Mouse (Mus musculus) liver, adult 2 months (tissue): ENCODE results near the gene Cnot9. TPM values are rescaled to one million over a fixed set of nuclear protein-coding genes. Genes with fewer than 3 reads are reported as not detected.
A peak's percentile ranks its signal among the peaks of the same experiment; 100 is the strongest.

Experiments used
- DNase-seq: peaks from one replicate; pipeline ENCODE4 v3.0.0-alpha.2; 2011; ENCODE audit warnings: low read depth, low spot score; ENCODE audit errors: extremely low read depth
- H3K27ac ChIP-seq: fragments of 200-500 bp; replicated peaks from 2 replicates; pipeline ENCODE4 v1.5.1; 2012; ENCODE audit warnings: low read depth, mild to moderate bottlenecking, control low read depth, inconsistent platforms, low read length; ENCODE audit not compliant: insufficient read depth
- H3K27me3 ChIP-seq: fragments of 200-500 bp; 2 replicates; pipeline ENCODE4 v1.6.1; 2012; ENCODE audit warnings: mild to moderate bottlenecking, moderate library complexity, low read length, inconsistent platforms; ENCODE audit not compliant: control insufficient read depth, insufficient read depth
- H3K36me3 ChIP-seq: fragments of 200-500 bp; 2 replicates; pipeline ENCODE4 v1.6.1; 2012; ENCODE audit warnings: low read length, inconsistent platforms; ENCODE audit not compliant: control insufficient read depth, insufficient read depth
- H3K4me1 ChIP-seq: fragments of 200-500 bp; 2 replicates; pipeline ENCODE4 v1.6.1; 2011; ENCODE audit warnings: low read length; ENCODE audit not compliant: control insufficient read depth, insufficient read depth
- H3K4me3 ChIP-seq: fragments of 200-500 bp; 2 replicates; pipeline ENCODE4 v1.5.1; 2011; ENCODE audit warnings: low read depth, mild to moderate bottlenecking, control low read depth, low read length, moderate library complexity; ENCODE audit not compliant: insufficient read depth
- H3K79me2 ChIP-seq: fragments of 200-500 bp; 2 replicates; pipeline ENCODE4 v1.6.1; 2012; ENCODE audit warnings: inconsistent platforms, mild to moderate bottlenecking, low read length, moderate library complexity; ENCODE audit not compliant: control insufficient read depth, insufficient read depth
- H3K9ac ChIP-seq: fragments of 200-500 bp; 2 replicates; pipeline ENCODE4 v1.6.1; 2012; ENCODE audit warnings: low read depth, mild to moderate bottlenecking, control low read depth, inconsistent platforms, low read length
- CTCF ChIP-seq: fragments of 200-500 bp; IDR thresholded peaks from 2 replicates; pipeline ENCODE4 v1.5.1; 2011; ENCODE audit warnings: low read depth, low read length, control low read depth
- POLR2A ChIP-seq: fragments of 200-500 bp; IDR thresholded peaks from 2 replicates; pipeline ENCODE4 v1.6.1; 2011; ENCODE audit warnings: low read length, control low read depth; ENCODE audit not compliant: insufficient read depth; ENCODE audit errors: extremely low read depth
- WGBS: fragments of 180-500 bp; shearing (Covaris S2); methylation state at CpG from one replicate; pipeline ENCODE4 v1.1.7; 2018; 5-methylcytosine and 5-hydroxymethylcytosine counted together
- polyA plus RNA-seq: library from polyadenylated mRNA; depleted of rRNA; stranded (reverse); fragments of >200 nt; gene quantifications from 2 replicates; pipeline ENCODE4 v1.2.3, GENCODE M21; 2012; rRNA removed
- total RNA-seq: library from RNA; depleted of rRNA; stranded (reverse); fragments of >200 nt; gene quantifications from 2 replicates; pipeline ENCODE4 v1.2.3, GENCODE M21; 2014; rRNA removed

Gene Cnot9
- 8.5 and 10.5 TPM in 2 replicates for total RNA-seq
- polyA plus RNA-seq: 9.6 and 10.7 TPM in 2 replicates

- Histone ChIP-seq H3K79me2 (peaks cover 14% of the 10 kb centered on the region; the same call in 1 of the 2 replicates), H3K9ac (peak within 1 kb of the TSS; percentile 75), H3K36me3 (no peaks in the 10 kb centered on the region; the same call in 1 of the 2 replicates), H3K27me3 (no peaks in the 10 kb centered on the region), H3K4me3 (peak within 1 kb of the TSS; percentile 82), H3K4me1 (peaks cover 6% of the 10 kb centered on the region; the same call in 1 of the 2 replicates), H3K27ac (peak within 1 kb of the TSS; percentile 90)
- DNase-seq: peak; percentile 94
- TF ChIP-seq CTCF (no peak), POLR2A (peak; percentile 61)
- under 1% methylated on average over 64 of the region's 64 CpGs for WGBS
Measured at GRCm38 (mm10) chr1:74505721-74506464, at the start of gene Cnot9. Gene Cnot9, plus strand, starts transcription at chr1:74506058.

- H3K27ac ChIP-seq: no peak overlapping the region
- 76% methylated on average over 2 of the region's 2 CpGs for WGBS
- no peak; the same call in 1 of the 2 replicates for TF ChIP-seq CTCF
Measured at GRCm38 (mm10) chr1:74460273-74460672, 45.6 kb upstream of the Cnot9 start.

GRCm38 (mm10) chr1:74485792-74486191, 20.1 kb upstream of the Cnot9 start:
- H3K4me3 ChIP-seq: no peak overlapping the region
- WGBS: 97% methylated on average over 5 of the region's 5 CpGs
- no peak overlapping the region for H3K27ac ChIP-seq
- H3K9ac ChIP-seq: no peak overlapping the region
- no peak for TF ChIP-seq CTCF
- TF ChIP-seq POLR2A: no peak
- H3K4me1 ChIP-seq: no peaks in the 10 kb centered on the region
- H3K27me3 ChIP-seq: no peaks in the 10 kb centered on the region
- peaks cover 63% of the 10 kb centered on the region for H3K36me3 ChIP-seq
- no peaks in the 10 kb centered on the region for H3K79me2 ChIP-seq
- no peak for DNase-seq

More at GRCm38 (mm10) chr1:74460273-74460672, 45.6 kb upstream of the Cnot9 start:
- no peak overlapping the region for H3K4me3 ChIP-seq
- no peaks in the 10 kb centered on the region for H3K27me3 ChIP-seq
- H3K79me2 ChIP-seq: no peaks in the 10 kb centered on the region
- peak; percentile 31 for DNase-seq
- no peak overlapping the region for H3K9ac ChIP-seq
- H3K4me1 ChIP-seq: no peaks in the 10 kb centered on the region
- H3K36me3 ChIP-seq: peaks cover 23% of the 10 kb centered on the region; the same call in 1 of the 2 replicates

GRCm38 (mm10) chr1:74501106-74501505, 4.8 kb upstream of the Cnot9 start:
- TF ChIP-seq POLR2A (no peak), CTCF (no peak)
- WGBS: 32% methylated on average over 1 of the region's 1 CpGs
- peaks cover 4% of the 10 kb centered on the region for H3K36me3 ChIP-seq

GRCm38 (mm10) chr1:74505393-74505720, 501 bp upstream of the Cnot9 start:
- Histone ChIP-seq H3K36me3 (no peaks in the 10 kb centered on the region; the same call in 1 of the 2 replicates), H3K9ac (peak overlapping the region; percentile 53), H3K27ac (no peak overlapping the region), H3K27me3 (no peaks in the 10 kb centered on the region), H3K4me1 (peaks cover 6% of the 10 kb centered on the region; the same call in 1 of the 2 replicates), H3K4me3 (peak overlapping the region; percentile 70), H3K79me2 (peaks cover 14% of the 10 kb centered on the region; the same call in 1 of the 2 replicates)
- under 1% methylated on average over 22 of the region's 22 CpGs for WGBS
- TF ChIP-seq POLR2A: no peak
- no peak for TF ChIP-seq CTCF
- DNase-seq: no peak

More at GRCm38 (mm10) chr1:74501106-74501505, 4.8 kb upstream of the Cnot9 start:
- peaks cover 7% of the 10 kb centered on the region; the same call in 1 of the 2 replicates for H3K79me2 ChIP-seq
- no peak for DNase-seq
- no peak overlapping the region for H3K9ac ChIP-seq
- H3K4me3 ChIP-seq: no peak overlapping the region
- H3K27me3 ChIP-seq: no peaks in the 10 kb centered on the region
- H3K4me1 ChIP-seq: peaks cover 3% of the 10 kb centered on the region; the same call in 1 of the 2 replicates
- H3K27ac ChIP-seq: no peak overlapping the region

- Histone ChIP-seq H3K4me3 (peak overlapping the region; percentile 82), H3K9ac (peak overlapping the region; percentile 75), H3K27me3 (no peaks in the 10 kb centered on the region), H3K36me3 (no peaks in the 10 kb centered on the region; the same call in 1 of the 2 replicates), H3K79me2 (peaks cover 14% of the 10 kb centered on the region; the same call in 1 of the 2 replicates), H3K4me1 (peaks cover 6% of the 10 kb centered on the region; the same call in 1 of the 2 replicates), H3K27ac (peak overlapping the region; percentile 90)
- under 1% methylated on average over 32 of the region's 34 CpGs for WGBS
- TF ChIP-seq POLR2A: no peak
- no peak for TF ChIP-seq CTCF
- peak; percentile 26 for DNase-seq
Measured at GRCm38 (mm10) chr1:74506471-74506881, 618 bp downstream of the Cnot9 start.
